Comparison of ENCODE assay signal across 10 mouse cellular contexts in the genomic region with DNA sequence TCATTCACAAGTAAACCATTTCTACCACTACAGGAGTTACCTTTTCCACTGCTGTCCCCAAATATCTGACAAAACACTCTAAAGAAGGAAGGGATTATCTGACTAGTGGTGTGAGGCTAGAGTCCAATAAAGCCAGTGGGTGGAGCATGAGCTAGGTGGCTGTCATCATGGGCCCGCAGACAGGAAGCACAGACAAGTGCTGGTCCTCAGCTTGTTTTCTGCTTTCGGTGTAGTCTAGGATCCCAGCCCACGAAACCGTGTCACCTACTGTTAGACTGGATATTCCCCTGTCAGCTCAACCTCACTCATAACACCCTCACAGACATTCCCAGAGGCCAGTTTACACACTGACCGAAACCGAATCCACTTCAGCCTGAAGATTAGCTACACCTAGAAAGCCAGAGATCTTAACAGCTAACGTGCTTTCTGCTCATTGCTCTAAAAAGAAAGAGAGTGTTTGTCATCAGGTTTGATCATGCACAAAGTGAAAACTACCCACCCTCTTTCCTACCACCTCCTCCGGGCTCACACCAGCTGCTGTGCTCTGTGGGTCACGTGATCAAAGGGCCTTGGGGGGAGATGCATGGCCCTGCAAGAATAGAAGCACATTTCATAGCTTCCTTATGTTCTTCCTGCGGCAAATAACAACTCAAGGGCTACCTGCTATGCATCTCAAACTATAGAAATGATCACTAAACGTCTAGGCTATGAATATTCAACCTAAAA.
DNase-seq lines count a peak whose midpoint lies in the region; ATAC-seq lines count a peak whose summit lies in the region.
"Had no signal": no experiment of that assay in that cellular context is flagged by ENCODE, and none has a peak within 500 bp of the region (broad histone marks: within the 10 kb centered on the region; RNA-seq: fewer than 3 reads in every experiment).

No protein-coding gene starts in this region.

- peak overlapping the region; percentile 9; the same call in 1 of the 2 replicates for H3K4me2 ChIP-seq in heart, embryonic 15.5 days
- no peak overlapping the region for H3K4me2 ChIP-seq in kidney, embryonic 16.5 days (replicated peaks; ENCODE audit: low read depth, low read length)
- H3K4me2 ChIP-seq in forebrain, embryonic 16.5 days (ENCODE audit: low read length) = no peak overlapping the region

- H3K4me3 ChIP-seq in heart, embryonic 15.5 days = no peak overlapping the region
- no peak overlapping the region for H3K4me3 ChIP-seq in kidney, embryonic 16.5 days (ENCODE audit: low read length)
- H3K4me3 ChIP-seq in forebrain, embryonic 16.5 days (replicated peaks; ENCODE audit: low read length) = no peak overlapping the region
- H3K4me3 ChIP-seq: limb, embryonic 13.5 days had no signal

- no peak for DNase-seq in heart, postnatal 10 days
- DNase-seq in B cell, adult 2 months = peak; percentile 45 to 50
- DNase-seq in spleen, postnatal 36 days (ENCODE audit: low spot score in 2 of 2) = peak; percentile 61 to 67
- no peak for DNase-seq in left cerebral cortex, postnatal 4 days
- DNase-seq: cerebellum, postnatal 36 days had no signal

- 54% methylated on average over 11 of the region's 11 CpGs for WGBS in heart, embryonic 15.5 days
- 65% methylated on average over 11 of the region's 11 CpGs for WGBS in kidney, embryonic 16.5 days
- 83% methylated on average over 11 of the region's 11 CpGs for WGBS in forebrain, embryonic 16.5 days

- intact Hi-C loops in heart, postnatal 10 days (cut with DNase I) = no loop called here
- intact Hi-C loops in left cerebral cortex, postnatal 4 days (cut with DNase I) = no loop called here

- no peaks in the 10 kb centered on the region for H3K36me3 ChIP-seq in heart, embryonic 15.5 days
- H3K36me3 ChIP-seq in kidney, embryonic 16.5 days (ENCODE audit: insufficient read depth, low read length) = no peaks in the 10 kb centered on the region
- no peaks in the 10 kb centered on the region for H3K36me3 ChIP-seq in forebrain, embryonic 16.5 days (ENCODE audit: control insufficient read depth, insufficient read depth)
- H3K36me3 ChIP-seq: limb, embryonic 13.5 days had no signal

- peaks cover 14% of the 10 kb centered on the region; the same call in 1 of the 2 replicates for H3K4me1 ChIP-seq in heart, embryonic 15.5 days (replicated peaks)
- peaks cover 11% of the 10 kb centered on the region for H3K4me1 ChIP-seq in kidney, embryonic 16.5 days (ENCODE audit: insufficient read depth, low read length)
- peaks cover 11% of the 10 kb centered on the region for H3K4me1 ChIP-seq in forebrain, embryonic 16.5 days (replicated peaks; ENCODE audit: control insufficient read depth, insufficient read depth, low read length)

- H3K27ac ChIP-seq in heart, embryonic 15.5 days = no peak overlapping the region
- no peak overlapping the region for H3K27ac ChIP-seq in kidney, embryonic 16.5 days (ENCODE audit: low read length)
- no peak overlapping the region for H3K27ac ChIP-seq in forebrain, embryonic 16.5 days (ENCODE audit: low read length)
- H3K27ac ChIP-seq: limb, embryonic 13.5 days had no signal

- no peaks in the 10 kb centered on the region for H3K27me3 ChIP-seq in heart, embryonic 15.5 days
- no peaks in the 10 kb centered on the region for H3K27me3 ChIP-seq in kidney, embryonic 16.5 days (ENCODE audit: insufficient read depth, low read length)
- H3K27me3 ChIP-seq in forebrain, embryonic 16.5 days (replicated peaks; ENCODE audit: control insufficient read depth, insufficient read depth, low read length) = no peaks in the 10 kb centered on the region

- no peak overlapping the region for H3K9ac ChIP-seq in heart, embryonic 15.5 days
- H3K9ac ChIP-seq in kidney, embryonic 16.5 days (replicated peaks; ENCODE audit: low read length) = no peak overlapping the region
- no peak overlapping the region for H3K9ac ChIP-seq in forebrain, embryonic 16.5 days (replicated peaks; ENCODE audit: low read depth, low read length)
- H3K9ac ChIP-seq: limb, embryonic 13.5 days had no signal

- H3K9me3 ChIP-seq in heart, embryonic 15.5 days (replicated peaks) = no peaks in the 10 kb centered on the region
- no peaks in the 10 kb centered on the region for H3K9me3 ChIP-seq in kidney, embryonic 16.5 days (ENCODE audit: low read length)
- H3K9me3 ChIP-seq in forebrain, embryonic 16.5 days (ENCODE audit: control insufficient read depth, low read length) = no peaks in the 10 kb centered on the region
- H3K9me3 ChIP-seq: limb, embryonic 13.5 days had no signal

- ATAC-seq in heart, embryonic 15.5 days (replicated peaks; ENCODE audit: insufficient number of reproducible peaks, insufficient read depth, low FRiP score, low read depth) = no peak
- peak; percentile 90 for ATAC-seq in common myeloid progenitor, adult 5-6 weeks (replicated peaks; ENCODE audit: low read depth, poor library complexity, severe bottlenecking)
- ATAC-seq in kidney, embryonic 16.5 days (ENCODE audit: low FRiP score, low TSS enrichment) = no peak
- no peak for ATAC-seq in forebrain, embryonic 16.5 days

Comparison
In these comparisons a context has a peak if more than half of its experiments do, and no peak if none do; other contexts are left out.
1. DNase-seq: peak in B cell, adult 2 months (2 of 2) and spleen, postnatal 36 days (2 of 2); none in heart, postnatal 10 days (0 of 2) and left cerebral cortex, postnatal 4 days (single experiment).